Mouse (Mus musculus) naive thymus-derived CD4-positive, alpha-beta T cell, adult 2 months (primary cell): ENCODE data around the gene Cpsf4l.

Experiments used
- DNase-seq: peaks from one replicate; pipeline ENCODE4 v3.0.0-alpha.2; 2011; ENCODE audit warnings: low read depth

Cpsf4l gene

DNA sequence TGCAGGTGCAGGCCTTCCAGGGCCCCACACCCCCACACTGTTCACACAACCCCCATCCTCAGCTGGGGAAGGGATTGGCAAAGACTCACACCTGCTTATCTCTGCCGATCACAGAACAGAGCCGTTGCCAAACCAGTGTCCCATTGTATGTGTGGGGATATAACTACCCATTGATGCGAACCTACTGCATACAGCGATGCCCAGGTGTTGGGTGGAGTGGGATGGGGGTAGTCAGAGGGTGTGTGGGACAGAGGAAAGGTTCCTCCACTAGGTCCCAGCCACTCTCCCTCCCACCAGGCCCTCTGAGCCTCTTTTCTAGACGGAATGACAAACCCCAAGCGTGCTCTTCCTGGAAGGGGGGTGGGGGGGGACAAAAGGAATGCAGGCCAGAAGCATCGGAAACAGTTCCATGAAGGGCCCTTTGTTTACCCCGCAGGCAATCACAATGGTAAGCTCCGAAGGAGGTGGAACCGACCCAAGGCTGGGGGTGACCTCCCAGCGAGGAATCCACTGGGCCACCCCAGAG, at the start of gene Cpsf4l:
Cpsf4l (minus strand) TSS at position 287 of the 526 bp plus-strand sequence.
- DNase-seq, result no peak

DNA sequence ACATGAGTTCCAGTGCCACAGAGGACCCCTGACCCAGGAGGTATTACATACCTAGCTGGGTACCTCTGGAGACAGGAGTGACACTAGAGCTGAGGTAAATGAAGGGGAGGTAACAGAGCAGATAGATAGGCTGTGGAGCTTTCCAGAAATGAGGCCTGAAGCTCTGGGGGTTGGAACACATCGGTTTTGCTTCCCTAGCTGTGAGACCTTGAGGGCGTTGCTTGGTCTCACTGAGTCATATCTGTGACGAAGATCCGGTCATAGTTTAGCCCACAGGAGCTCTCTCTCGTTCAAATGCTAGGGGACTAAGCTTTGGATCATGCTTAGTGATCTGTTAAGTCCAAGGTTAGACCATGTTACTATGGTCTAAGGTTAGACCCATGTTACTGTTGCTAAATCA, 49.0 kb upstream of the Cpsf4l start:
- no peak for DNase-seq

DNA sequence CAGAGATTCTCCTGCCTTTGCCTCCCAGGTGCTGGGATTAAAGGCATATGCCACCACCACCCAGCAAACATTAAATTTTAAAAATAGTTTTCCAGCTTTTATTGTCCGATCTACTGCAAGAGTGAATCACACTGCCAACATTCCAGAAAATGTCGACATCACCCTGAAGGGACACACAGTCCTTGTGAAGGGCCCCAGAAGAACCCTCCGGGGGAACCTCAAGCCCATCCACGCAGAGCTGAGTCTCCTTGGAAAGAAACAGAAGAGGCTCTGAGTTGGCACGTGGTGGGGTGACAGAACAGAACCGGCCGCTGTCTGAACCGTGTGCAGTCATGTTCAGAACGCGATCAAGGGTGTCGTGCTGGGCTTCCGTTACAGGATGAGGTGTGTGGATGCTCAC, 46.8 kb upstream of the Cpsf4l start:
- DNase-seq, result no peak

DNA sequence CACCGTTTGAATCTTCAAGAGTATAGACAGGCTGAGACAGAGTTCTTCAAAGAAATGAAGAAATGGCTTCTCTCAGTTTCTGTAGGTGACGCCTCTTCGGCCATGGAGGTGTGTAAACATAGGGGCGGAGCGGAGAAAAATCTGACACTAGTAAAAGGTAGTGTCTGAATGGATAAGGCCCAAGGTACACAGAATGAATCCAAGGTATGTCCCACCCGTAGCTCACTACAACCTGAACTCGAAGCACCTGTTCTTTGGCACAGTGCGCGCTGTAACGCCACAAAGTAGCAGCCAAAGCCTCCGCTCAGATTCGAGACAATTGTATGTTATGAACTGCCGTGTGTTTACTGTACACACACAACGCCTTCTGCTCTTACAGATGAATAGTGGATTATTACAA, 46.1 kb upstream of the Cpsf4l start:
- DNase-seq, result no peak

DNA sequence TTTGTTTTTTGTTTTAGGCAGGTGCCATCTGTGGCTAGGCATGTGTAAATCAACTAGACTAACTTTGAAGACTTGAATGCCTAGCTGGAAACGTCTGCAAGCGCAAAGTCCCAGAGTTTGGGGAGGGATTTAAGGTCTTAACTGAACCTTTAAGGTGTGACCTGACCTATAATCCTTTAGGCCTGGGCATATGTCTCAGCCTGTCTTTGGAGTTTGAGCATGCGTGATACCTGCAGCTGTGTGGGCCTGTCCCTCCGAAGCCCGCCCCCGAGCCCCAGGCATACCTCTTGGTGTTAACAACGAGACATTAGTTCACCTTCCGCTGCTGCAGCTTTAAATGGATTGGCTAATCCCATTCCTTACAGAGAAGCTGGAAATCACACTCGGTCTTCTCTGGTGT, 45.0 kb upstream of the Cpsf4l start:
- DNase-seq, result no peak

DNA sequence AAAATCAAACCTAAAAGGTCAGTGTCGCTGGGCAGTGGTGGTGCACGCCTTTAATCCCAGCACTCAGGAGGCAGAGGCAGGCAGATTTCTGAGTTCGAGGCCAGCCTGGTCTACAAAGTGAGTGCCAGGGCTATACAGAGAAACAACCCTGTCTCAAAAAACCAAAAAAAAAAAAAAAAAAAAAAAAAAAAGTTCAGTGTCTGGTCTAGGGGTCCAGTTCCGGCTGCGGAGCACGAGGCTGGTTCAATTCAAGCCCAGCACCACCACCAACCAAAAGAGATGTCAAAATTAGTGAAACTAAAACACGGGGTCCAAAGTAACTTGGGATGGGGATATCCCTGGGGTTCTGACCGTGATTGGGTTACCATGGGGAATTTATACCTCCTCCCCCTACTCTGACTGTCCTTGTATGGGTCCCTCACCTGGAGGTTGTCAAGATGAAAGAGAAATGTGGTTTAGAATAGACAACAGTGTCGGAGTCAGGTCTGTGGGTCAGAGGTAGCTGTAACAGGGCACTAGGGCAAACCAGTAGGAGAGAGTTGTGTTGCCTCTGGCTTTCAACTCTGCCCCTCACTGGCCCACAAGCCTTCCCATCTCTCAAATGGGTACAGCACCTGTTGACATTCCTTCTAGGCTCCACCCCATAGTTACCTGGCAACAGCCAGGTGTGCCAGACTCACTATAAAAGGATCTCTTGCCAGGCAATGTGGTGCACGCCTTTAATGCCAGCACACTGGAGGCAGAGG, 43.0 kb upstream of the Cpsf4l start:
- DNase-seq, result peak; percentile 22

DNA sequence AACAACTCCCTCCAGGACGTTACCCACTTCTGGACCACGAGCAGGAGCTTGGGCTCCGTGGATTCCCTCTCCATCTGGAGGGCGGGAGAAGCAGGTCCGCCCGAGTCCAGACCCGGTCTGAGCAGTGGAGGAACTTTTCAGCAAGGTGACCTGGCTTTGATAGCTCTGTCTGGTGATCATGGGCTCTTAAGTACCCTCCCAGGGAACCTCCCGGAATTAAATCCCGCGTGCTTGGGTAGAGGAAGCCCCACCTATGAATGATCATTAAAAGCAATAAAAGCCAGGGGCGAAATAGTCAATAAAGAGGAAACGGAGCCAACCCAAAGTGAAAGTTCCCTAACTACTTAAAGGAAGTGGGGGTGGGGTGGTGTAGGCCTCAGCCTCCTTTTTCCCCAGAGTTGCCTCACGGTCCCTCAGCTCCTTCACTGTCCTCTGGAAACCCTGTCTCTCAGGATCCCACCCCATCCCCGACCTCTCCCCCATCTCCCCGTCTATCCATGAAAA, 42.4 kb upstream of the Cpsf4l start:
- DNase-seq, result peak; percentile 68

DNA sequence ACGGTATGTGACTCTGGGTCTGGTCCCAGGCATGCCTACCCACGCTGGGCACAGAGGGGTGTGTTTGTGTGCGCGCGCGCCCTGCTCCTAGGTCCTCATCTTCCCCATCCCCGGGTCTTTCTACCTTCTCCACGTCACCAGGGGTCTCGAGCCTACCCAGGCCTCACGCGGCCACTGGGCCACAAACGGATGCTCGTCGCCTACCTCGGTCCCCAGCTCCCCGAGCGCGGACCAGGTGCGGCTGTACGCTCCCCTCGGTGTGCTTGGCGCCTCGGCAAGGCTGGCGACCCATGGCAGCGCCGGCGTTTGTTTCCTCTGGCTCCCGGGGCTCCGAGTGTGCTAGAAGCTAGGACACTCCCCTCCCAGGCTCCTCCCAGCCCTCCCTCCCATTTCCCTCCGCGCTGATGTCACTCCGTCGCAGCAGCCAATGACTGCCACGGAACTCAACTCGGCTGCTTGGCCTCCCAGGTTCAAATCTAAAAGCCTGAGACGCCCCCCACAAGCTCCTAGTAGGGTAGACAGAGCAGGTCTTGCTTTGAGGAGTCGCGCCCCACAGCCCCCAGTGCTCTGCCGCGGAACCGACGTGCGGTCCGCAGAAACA, 41.8 kb upstream of the Cpsf4l start, which contains the start of gene Cdc42ep4:
Cdc42ep4 (minus strand) TSS at position 398 of the 601 bp plus-strand sequence.
- peak; percentile 94 for DNase-seq

DNA sequence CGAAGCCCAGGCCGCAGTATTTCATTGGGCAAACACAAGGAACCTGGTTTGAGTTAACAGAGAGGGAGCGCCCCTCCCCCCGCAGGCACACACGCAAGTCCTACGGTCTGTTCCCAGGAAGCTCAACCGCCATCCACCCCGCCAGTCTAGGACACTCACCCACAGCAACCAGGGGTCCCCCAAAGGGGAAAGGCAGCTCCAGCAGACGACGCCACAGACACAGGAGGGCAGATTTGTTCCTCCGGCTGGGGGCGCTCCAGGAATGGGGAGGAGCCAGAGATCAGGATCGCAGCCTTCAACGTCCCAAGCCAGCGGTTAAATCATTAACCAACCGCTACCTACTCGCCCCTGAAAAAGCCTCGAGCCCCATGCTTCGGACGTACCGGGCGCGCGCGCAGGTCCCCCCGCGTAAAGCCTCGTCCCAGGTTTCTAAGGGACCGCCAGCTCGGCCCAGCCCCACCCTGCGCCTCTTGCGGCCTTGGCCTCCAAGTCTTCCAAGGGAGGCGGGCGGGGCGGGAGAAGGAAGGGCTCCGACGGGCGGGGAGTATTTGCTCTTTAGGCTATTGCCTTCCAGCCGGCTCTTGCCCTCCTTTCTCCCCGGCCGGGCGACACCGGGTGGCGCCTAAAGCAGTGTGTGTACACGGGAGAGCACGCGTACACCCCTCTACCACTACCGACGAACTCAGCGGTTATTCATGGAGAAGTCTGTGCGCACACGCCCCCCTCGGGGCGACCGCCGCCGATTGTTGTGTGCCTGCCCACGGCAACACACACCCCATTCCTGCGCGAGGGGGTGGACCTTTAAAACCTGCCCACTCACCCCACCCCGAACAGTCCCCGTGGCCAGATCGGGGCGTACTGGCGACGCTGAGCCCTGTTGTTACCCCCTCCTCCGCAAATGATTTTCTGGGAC, 41.0 kb upstream of the Cpsf4l start:
- DNase-seq, result peak; percentile 79

DNA sequence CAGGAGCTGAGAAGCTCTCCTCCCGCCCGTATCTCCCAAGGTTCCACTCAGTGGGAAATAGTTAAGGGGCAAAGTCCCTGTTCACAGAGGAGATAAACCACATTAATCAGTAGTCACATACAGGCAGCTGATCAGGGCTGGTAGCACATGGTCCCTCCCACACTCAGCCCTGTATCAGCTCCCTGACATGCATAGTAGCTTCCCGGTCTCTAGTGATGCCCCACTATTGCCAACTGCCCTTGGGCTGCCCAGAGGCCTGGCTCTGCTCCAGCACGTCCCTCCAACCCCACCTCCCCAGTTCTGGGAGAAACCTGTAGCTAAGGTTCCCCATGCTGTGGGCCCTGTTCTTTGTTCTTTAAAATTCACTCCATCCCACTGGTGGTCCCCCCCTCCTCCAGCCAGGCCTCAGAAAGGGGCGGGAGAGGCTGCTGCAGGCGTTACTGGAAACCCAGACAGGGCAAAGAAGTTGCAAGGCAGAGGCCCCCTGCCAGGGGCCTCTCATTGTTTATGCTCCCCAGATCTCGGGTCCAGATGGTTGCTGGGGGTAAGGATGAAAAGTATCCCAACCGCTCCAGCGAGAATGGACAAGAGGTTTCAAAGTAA, 40.0 kb upstream of the Cpsf4l start:
- DNase-seq, result no peak

DNA sequence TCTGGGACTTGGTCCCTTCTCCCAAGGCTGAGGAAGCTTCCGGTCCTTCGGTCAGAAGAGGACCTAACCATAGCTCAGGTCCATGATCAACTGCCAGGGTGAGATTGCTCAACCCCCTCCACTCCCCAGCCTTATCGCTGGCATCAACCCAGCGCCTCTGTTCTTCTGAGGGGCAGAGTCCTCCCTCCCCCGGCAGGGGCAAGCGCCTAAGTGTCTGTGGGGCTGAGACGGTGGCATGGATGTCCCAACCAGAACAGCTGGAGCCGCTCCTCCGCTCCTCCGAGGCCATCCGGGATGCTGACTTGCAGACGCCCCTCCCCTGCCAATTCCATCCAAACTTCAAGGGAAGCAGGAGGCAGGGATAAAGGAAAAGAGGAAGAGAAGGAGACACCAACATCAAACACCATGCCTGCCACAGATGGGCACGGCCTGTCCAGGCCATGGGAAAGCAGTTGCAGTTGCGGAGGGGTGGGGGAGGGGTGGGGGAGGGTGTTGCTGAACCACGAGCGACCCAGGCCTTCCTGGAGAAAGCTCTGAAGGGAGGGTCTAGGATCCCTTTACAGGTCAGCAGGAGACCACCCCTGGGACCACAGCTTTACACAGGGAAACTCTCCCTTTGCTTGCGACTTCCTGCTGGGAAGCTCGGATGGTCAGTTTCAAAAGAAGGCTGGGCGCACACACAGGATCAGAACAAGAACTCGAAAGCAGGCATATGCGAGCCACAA, 39.1 kb upstream of the Cpsf4l start:
- DNase-seq, result no peak

DNA sequence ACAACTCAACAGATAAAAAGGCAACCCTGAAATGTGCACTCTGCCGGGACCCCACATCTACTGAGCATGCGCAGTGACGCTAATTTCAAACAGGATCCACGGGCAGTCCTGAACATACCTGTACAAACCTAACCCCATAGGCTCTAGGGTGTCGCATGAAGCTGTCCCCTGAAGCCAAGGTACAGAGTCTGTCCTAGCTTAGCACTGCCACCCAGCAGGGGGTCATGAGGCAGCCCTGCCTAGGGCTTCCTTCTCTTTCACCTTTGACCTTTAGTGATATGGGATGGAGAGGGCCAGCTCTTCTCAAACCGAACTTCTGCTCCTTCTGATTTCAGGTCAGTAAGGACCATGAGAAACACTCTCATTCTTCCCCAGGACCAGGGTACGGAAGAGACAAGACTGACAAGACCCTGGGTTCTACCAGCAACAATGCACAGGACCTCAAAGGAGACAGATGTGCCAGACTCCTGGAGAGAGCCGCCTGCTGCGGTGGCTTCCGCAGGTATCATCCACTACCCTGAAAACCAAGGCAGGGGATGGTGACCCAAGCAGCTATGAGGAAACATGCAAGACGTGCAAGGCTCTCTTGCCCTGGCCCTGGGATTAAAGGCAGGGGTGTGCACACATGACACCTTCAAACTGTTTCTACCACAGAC, 38.0 kb upstream of the Cpsf4l start:
- no peak for DNase-seq

DNA sequence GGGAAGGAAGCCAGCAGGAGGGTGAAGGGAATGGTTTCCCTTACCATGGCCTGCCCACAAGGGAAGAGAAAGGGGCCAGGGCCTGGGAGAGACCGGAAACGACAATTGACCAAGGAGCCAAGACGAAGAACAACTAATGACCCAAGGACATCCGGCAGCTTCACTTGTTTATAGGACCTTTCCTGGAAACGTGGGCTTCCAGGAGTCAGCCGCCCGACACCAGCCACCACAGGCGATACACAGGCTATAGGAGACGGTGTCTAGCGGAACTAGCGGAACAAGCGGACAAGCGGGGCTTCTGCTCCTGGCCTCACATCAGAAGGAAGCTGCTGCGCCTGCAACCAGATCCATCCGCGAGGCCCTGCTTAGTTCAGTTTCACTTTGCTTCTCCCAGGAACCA, 37.2 kb upstream of the Cpsf4l start:
- peak; percentile 44 for DNase-seq

DNA sequence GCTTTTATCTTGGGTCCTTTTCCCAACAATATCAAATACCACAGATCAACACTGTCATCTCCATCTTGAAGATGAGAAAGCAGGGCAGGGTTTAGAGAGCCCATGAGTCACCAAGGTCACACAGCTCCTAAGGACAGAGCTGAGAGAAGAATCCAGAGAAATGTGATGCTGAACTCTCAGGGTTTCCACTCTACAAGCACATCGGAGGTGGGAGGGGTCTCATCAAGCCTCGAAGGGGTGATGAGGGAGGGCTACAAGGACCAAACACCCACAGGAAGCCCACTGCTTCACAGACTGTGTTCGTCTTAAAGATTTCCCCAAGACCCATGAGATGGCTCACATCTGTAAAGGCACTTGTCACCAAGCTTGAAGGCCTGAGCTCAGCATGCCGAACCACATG, 36.1 kb upstream of the Cpsf4l start:
- DNase-seq, result no peak

DNA sequence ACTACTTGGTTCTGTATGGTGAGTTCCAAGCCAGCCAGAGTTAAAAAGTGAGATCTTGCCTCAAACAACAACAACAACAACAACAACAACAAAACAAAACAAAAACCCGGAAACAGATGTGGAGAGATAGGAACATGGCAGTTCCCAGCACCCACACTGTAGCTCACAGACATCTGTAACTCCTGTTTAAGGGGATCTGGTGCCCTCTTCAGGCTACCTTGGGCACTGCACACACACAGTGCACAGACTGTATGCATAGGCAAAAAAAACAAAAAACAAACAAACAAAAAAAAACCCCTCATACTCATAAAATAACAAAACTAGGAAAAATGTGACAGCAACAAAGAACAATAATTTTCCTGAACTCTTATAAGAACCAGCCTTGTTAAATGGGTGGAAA, 33.2 kb upstream of the Cpsf4l start:
- peak; percentile 34 for DNase-seq

DNA sequence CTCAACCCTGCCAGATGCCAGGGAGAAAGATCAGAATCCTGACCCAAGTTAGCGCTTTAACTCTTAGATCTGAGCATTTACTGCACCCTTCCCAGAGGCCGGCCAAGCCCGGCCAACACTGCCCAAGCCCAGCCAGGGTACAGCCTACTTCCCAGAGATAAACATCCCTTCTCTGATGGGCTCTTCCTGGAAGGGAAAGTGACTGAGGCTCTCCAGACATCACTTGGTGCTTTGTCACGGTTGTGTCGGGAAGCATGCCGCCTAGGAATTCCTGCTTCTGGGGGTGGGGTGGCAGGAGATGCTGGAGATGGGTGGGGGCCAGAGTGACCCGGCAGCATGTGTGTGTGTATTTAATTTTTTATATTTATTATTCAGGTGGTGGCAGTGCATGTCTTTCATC, 30.3 kb upstream of the Cpsf4l start:
- no peak for DNase-seq

DNA sequence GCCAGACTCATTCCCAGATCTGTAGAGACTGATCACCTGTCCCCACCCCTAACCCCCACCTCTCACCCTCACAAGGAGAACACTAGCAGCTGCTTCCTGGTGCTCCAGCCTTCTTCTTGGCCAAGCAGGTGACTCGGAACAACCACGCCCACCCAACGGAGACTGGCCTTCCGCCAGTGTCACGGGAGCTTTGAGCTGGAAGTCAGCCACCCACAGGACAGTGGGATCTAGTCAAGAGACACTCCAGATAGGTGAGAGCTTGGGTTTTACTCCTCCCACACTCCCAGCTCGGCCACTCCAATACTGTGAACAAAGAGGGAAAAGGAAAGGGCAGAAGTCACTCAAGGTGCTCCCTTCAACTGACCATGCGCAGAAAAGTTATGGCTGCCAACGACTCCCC, 29.4 kb upstream of the Cpsf4l start:
- no peak for DNase-seq

DNA sequence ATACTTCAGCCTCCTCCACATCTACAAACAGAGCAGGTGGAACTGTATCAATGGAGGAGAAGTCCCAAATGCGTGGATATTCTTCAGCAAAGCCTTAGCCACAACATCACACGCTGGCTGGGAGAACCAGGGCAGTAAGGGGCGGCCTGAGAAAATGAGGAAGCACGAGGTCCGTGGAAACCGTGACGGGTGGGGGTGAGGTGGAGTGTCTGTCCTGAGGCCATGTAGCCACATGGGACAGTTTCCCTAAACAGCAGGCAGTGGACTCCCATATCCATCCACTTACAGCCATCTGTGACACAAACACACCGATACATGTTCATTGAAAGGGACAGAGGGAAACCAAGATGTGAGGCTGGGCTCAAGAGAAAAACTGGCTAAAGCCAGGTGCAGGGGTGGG, 28.1 kb upstream of the Cpsf4l start:
- DNase-seq, result no peak

DNA sequence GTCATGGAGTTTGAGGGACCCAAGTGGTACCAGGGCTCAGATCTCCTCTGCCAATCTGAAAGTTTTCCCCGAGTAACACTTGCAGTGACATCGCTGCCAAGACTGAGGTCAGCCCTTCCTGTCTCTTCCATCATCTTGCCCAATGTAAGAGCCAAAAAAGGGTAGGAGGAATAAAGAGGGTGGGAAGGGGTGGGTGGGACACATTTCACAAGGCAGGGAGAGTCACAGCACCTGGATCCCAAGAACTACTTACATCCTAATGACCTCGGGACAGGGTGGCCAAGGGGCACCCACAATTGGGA, 27.7 kb upstream of the Cpsf4l start:
- DNase-seq, result no peak

DNA sequence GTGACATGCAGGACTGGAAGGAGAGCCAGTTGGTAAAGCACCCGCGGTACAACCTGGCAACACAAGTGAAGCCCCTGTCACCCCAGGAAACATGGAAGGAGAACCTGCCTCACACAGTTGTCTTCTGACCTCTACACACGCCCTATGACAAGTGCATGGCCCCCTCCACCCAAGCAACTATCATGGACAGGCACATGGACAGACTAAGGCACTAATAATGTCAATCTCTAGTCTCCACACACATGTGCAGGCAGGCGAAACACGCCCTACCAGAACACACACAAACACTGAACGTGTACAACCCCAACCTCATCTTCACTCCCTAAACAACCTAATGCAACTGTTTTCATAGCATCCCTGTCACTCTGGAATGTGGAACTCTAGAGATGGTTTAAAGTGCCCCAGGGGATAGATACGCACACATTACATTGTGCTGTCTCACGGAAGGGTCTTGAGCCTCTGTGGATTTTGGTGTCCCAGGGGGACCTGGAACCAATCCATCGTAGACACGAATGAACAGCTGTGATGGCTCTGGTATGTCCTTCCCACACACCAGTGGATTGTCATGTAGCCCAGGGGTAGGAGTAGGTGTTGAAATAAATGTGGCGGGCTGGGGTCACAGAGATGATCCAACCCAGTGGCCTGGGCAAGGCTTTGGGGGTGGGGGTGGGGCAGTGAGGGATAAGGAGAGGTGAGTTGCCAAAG, 27.2 kb upstream of the Cpsf4l start:
- DNase-seq, result no peak
